Mouse (Mus musculus) heart, embryonic 13.5 days (tissue): ENCODE measurements around the gene Crx. TPM values are rescaled to one million over a fixed set of nuclear protein-coding genes. Genes with fewer than 3 reads are reported as not detected.
"Not testable (repeated sequence)": the region's sequence is repeated elsewhere in the genome, so short reads cannot be mapped to it uniquely, and the experiment has no call there.

Experiments used
- ATAC-seq: fragments of 200-750 bp; cut with Nextera tagmentation; 2 replicates; pipeline ENCODE4 v1.8.0; 2017; ENCODE audit warnings: moderate TSS enrichment; ENCODE audit not compliant: insufficient number of reproducible peaks, low FRiP score, low TSS enrichment; ENCODE audit errors: extremely low read depth
- H3K27ac ChIP-seq: fragments of 300-500 bp; sonication (generic); replicated peaks from 2 replicates; pipeline ENCODE4 v1.5.1; 2015; ENCODE audit warnings: moderate library complexity, mild to moderate bottlenecking, inconsistent platforms
- H3K27me3 ChIP-seq: fragments of 300-500 bp; sonication (generic); replicated peaks from 2 replicates; pipeline ENCODE4 v1.6.1; 2015; ENCODE audit warnings: mild to moderate bottlenecking, inconsistent platforms
- H3K36me3 ChIP-seq: fragments of 300-500 bp; sonication (generic); 2 replicates; pipeline ENCODE4 v1.6.1; 2015; ENCODE audit warnings: mild to moderate bottlenecking, inconsistent platforms
- H3K4me1 ChIP-seq: fragments of 300-500 bp; sonication (generic); 2 replicates; pipeline ENCODE4 v1.6.1; 2015; ENCODE audit warnings: inconsistent platforms
- H3K4me2 ChIP-seq: fragments of 300-500 bp; sonication (generic); 2 replicates; pipeline ENCODE4 v1.6.1; 2015; ENCODE audit warnings: inconsistent platforms, mild to moderate bottlenecking, moderate library complexity
- H3K4me3 ChIP-seq: fragments of 300-500 bp; sonication (generic); 2 replicates; pipeline ENCODE4 v1.5.1; 2015; ENCODE audit warnings: moderate library complexity, mild to moderate bottlenecking, inconsistent platforms
- H3K9ac ChIP-seq: fragments of 300-500 bp; sonication (generic); 2 replicates; pipeline ENCODE4 v1.6.1; 2015; ENCODE audit warnings: inconsistent platforms, mild to moderate bottlenecking, moderate library complexity
- H3K9me3 ChIP-seq: fragments of 300-500 bp; sonication (generic); 2 replicates; pipeline ENCODE4 v1.6.1; 2016; ENCODE audit warnings: inconsistent platforms
- WGBS: fragments of 180-500 bp; shearing (Covaris S2); methylation state at CpG from one replicate; pipeline ENCODE4 v1.1.7; 2015; ENCODE audit warnings: mixed read lengths; 5-methylcytosine and 5-hydroxymethylcytosine counted together
- polyA plus RNA-seq: library from polyadenylated mRNA; unstranded; fragments of >200 nt; fragmentation: Nextera tagmentation; extraction: Ambion mirVana; gene quantifications from 2 replicates; pipeline ENCODE4 v1.2.1, GENCODE M21; 2015

The Crx gene
- not detected in 2 replicates for polyA plus RNA-seq

GRCm38 (mm10) chr7:15879756-15880155 lies at the start of gene Crx:
Gene Crx (minus strand): TSS chr7:15879968.
- Histone ChIP-seq H3K36me3 (no peaks in the 10 kb centered on the region), H3K27me3 (no peaks in the 10 kb centered on the region), H3K9me3 (no peaks in the 10 kb centered on the region), H3K9ac (no peak within 1 kb of the TSS), H3K4me3 (no peak within 1 kb of the TSS), H3K27ac (no peak within 1 kb of the TSS), H3K4me2 (no peak within 1 kb of the TSS), H3K4me1 (no peaks in the 10 kb centered on the region)
- ATAC-seq: no peak
- 22% methylated on average over 4 of the region's 4 CpGs for WGBS

GRCm38 (mm10) chr7:15922220-15922773 lies 42.5 kb upstream of the Crx start, which contains the start of gene Selenow:
Gene Selenow (minus strand): TSS chr7:15922402.
- H3K36me3 ChIP-seq: peaks cover 31% of the 10 kb centered on the region
- 0 out of 2 replicates have a peak, but pooled peaks cover 6% of the 10 kb centered on the region for H3K27me3 ChIP-seq
- peak within 1 kb of the TSS; percentile 81 for H3K27ac ChIP-seq
- H3K4me2 ChIP-seq: peak within 1 kb of the TSS; percentile 79
- under 1% methylated on average over 33 of the region's 33 CpGs for WGBS
- peak; percentile 92 for ATAC-seq
- no peaks in the 10 kb centered on the region for H3K9me3 ChIP-seq
- peak within 1 kb of the TSS; percentile 93 for H3K9ac ChIP-seq
- peak within 1 kb of the TSS; percentile 86 for H3K4me3 ChIP-seq
- H3K4me1 ChIP-seq: peaks cover 25% of the 10 kb centered on the region

- peaks cover 25% of the 10 kb centered on the region for H3K4me1 ChIP-seq
- WGBS: 0% methylated on average over 10 of the region's 10 CpGs
- peak overlapping the region; percentile 79 for H3K4me2 ChIP-seq
- H3K27ac ChIP-seq: peak overlapping the region; percentile 81
- ATAC-seq: peak; percentile 30
- peaks cover 36% of the 10 kb centered on the region for H3K36me3 ChIP-seq
- 0 out of 2 replicates have a peak, but pooled peaks cover 6% of the 10 kb centered on the region for H3K27me3 ChIP-seq
- H3K4me3 ChIP-seq: peak overlapping the region; percentile 86
- no peaks in the 10 kb centered on the region for H3K9me3 ChIP-seq
- H3K9ac ChIP-seq: peak overlapping the region; percentile 93
These were observed 42.0 kb upstream of the Crx start for GRCm38 (mm10) chr7:15921796-15922195.

DNA sequence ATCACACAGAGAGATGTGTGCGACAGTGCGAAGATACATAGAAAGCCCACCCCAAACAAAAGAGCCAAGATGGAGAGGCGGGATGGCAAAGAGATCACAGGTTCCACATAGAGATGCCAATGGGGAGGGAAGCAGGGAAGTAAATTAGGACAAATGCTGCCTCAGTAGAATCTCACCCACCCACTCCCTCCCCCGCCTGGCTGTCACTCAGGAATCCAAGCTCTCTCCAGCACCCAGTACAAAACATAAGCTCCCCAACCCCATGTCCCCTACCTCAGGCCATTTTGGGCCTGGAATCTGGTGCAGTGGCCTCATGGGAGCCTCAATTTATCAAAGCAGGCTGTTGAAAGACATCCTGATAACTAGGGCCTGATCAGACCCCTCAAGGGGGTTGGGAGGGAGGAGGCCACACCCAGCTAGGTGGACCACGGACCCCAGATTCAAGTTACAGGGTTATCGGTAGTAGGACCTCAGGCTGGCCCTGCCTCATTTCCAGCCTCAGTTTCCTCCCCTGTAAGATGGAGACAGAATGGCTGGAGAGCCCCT lies 41.0 kb upstream of the Crx start:
- 65% methylated on average over 6 of the region's 6 CpGs for WGBS
- Histone ChIP-seq H3K9me3 (no peaks in the 10 kb centered on the region), H3K9ac (peak overlapping the region; percentile 93), H3K4me2 (peak overlapping the region; percentile 79), H3K27me3 (0 out of 2 replicates have a peak, but pooled peaks cover 6% of the 10 kb centered on the region), H3K36me3 (peaks cover 44% of the 10 kb centered on the region), H3K27ac (no peak overlapping the region), H3K4me1 (peaks cover 25% of the 10 kb centered on the region), H3K4me3 (peak overlapping the region; percentile 86)
- no peak for ATAC-seq

DNA sequence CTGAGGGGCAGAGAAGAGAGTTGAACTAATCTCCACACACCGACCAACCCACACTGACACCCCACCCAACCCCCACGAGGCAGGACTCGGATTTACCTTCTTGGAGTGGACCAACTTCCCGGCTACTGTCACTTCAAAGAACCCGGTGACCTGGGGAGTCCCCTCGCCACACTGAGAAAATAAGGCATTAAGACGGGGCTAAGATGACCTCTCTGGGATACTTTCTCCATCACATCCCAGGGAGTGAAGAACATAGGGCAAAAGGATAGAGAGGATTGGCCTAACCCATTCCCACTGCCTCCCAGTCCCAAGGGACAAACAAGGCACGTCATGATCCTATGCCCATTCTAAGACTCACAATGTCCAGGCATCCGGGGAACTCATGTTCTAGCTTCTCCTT lies 40.2 kb upstream of the Crx start:
- WGBS: 82% methylated on average over 9 of the region's 9 CpGs
- H3K27ac ChIP-seq: no peak overlapping the region
- no peaks in the 10 kb centered on the region for H3K9me3 ChIP-seq
- 0 out of 2 replicates have a peak, but pooled peaks cover 6% of the 10 kb centered on the region for H3K27me3 ChIP-seq
- H3K4me2 ChIP-seq: peak overlapping the region; percentile 79
- H3K4me1 ChIP-seq: peaks cover 25% of the 10 kb centered on the region
- no peak for ATAC-seq
- H3K36me3 ChIP-seq: peaks cover 44% of the 10 kb centered on the region
- H3K4me3 ChIP-seq: peak overlapping the region; percentile 86
- H3K9ac ChIP-seq: no peak overlapping the region

GRCm38 (mm10) chr7:15918371-15918770 lies 38.6 kb upstream of the Crx start:
- Histone ChIP-seq H3K27ac (no peak overlapping the region), H3K4me1 (peaks cover 25% of the 10 kb centered on the region)

GRCm38 (mm10) chr7:15916996-15917395 lies 37.2 kb upstream of the Crx start:
- no peaks in the 10 kb centered on the region for H3K27me3 ChIP-seq
- no peak overlapping the region for H3K4me2 ChIP-seq
- H3K36me3 ChIP-seq: peaks cover 44% of the 10 kb centered on the region
- peaks cover 24% of the 10 kb centered on the region for H3K4me1 ChIP-seq
- H3K4me3 ChIP-seq: no peak overlapping the region
- no peak overlapping the region for H3K27ac ChIP-seq
- no peak overlapping the region for H3K9ac ChIP-seq
- H3K9me3 ChIP-seq: no peaks in the 10 kb centered on the region
- 77% methylated on average over 4 of the region's 4 CpGs for WGBS
- no peak for ATAC-seq

More at GRCm38 (mm10) chr7:15918371-15918770, 38.6 kb upstream of the Crx start:
- Histone ChIP-seq H3K4me2 (no peak overlapping the region), H3K36me3 (peaks cover 44% of the 10 kb centered on the region), H3K9ac (no peak overlapping the region), H3K9me3 (no peaks in the 10 kb centered on the region), H3K27me3 (no peaks in the 10 kb centered on the region), H3K4me3 (no peak overlapping the region)
- no peak for ATAC-seq

- ATAC-seq: no peak
- no peak overlapping the region for H3K27ac ChIP-seq
- H3K4me2 ChIP-seq: no peak overlapping the region
- no peaks in the 10 kb centered on the region for H3K9me3 ChIP-seq
- peaks cover 44% of the 10 kb centered on the region for H3K36me3 ChIP-seq
- 70% methylated on average over 3 of the region's 3 CpGs for WGBS
- H3K4me1 ChIP-seq: peaks cover 21% of the 10 kb centered on the region
- H3K4me3 ChIP-seq: no peak overlapping the region
- no peaks in the 10 kb centered on the region for H3K27me3 ChIP-seq
- no peak overlapping the region for H3K9ac ChIP-seq
These were observed 36.5 kb upstream of the Crx start for GRCm38 (mm10) chr7:15916134-15916723.

DNA sequence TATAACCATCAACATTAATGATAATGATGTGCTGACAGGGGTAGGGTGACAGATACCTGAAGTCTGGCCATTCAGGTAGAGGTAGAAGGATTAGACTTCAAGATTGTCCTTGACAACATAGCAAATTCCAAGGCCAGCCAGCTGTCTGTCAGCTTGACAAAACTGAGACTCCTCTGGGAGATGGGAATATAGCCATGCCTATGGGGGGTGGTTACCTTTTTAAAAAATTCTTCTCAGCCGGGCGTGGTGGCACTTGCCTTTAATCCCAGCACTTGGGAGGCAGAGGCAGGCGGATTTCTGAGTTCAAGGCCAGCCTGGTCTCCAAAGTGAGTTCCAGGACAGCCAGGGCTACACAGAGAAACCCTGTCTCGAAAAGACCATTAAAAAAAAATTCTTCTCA lies 35.9 kb upstream of the Crx start:
- H3K9ac ChIP-seq, H3K4me2 ChIP-seq, H3K9me3 ChIP-seq, H3K4me3 ChIP-seq, ATAC-seq, H3K27me3 ChIP-seq, H3K27ac ChIP-seq: not testable (repeated sequence)
- H3K4me1 ChIP-seq: peaks cover 16% of the 10 kb centered on the region
- peaks cover 44% of the 10 kb centered on the region for H3K36me3 ChIP-seq
- WGBS: 82% methylated on average over 4 of the region's 4 CpGs

DNA sequence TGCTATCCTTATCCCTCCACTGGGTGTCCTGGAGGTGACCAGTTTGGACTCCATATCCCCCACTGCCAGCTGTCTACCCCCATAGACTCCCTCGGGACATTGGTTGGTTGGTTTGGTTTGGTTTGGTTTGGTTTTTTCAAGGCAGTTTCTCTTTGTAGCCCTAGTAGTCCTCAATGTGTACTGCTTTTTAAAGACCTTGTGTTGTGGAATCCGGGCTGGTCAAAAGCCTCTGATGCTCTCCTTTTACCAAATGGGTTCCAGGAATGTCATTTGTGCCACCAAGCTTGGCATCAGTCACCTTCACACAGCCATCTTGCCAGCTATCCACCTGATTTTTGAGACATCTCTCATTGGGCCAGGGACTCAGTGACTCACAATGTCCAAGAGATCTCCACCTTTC lies 35.0 kb upstream of the Crx start:
- no peak for ATAC-seq
- WGBS: 83% methylated on average over 2 of the region's 2 CpGs
- no peak overlapping the region for H3K27ac ChIP-seq
- no peak overlapping the region for H3K9ac ChIP-seq
- H3K4me2 ChIP-seq: no peak overlapping the region
- H3K4me1 ChIP-seq: peaks cover 6% of the 10 kb centered on the region; the same call in 1 of the 2 replicates
- no peak overlapping the region for H3K4me3 ChIP-seq
- peaks cover 36% of the 10 kb centered on the region for H3K36me3 ChIP-seq
- no peaks in the 10 kb centered on the region for H3K27me3 ChIP-seq
- H3K9me3 ChIP-seq: no peaks in the 10 kb centered on the region

GRCm38 (mm10) chr7:15914252-15914651 lies 34.5 kb upstream of the Crx start:
- Histone ChIP-seq H3K9ac (no peak overlapping the region), H3K4me1 (0 out of 2 replicates have a peak, but pooled peaks cover 4% of the 10 kb centered on the region), H3K27me3 (no peaks in the 10 kb centered on the region), H3K9me3 (no peaks in the 10 kb centered on the region), H3K4me3 (no peak overlapping the region), H3K36me3 (peaks cover 31% of the 10 kb centered on the region), H3K27ac (no peak overlapping the region), H3K4me2 (no peak overlapping the region)
- WGBS: 36% methylated on average over 2 of the region's 2 CpGs
- ATAC-seq: no peak
